11 mouse cellular contexts compared by ENCODE assay signal in the genomic region with DNA sequence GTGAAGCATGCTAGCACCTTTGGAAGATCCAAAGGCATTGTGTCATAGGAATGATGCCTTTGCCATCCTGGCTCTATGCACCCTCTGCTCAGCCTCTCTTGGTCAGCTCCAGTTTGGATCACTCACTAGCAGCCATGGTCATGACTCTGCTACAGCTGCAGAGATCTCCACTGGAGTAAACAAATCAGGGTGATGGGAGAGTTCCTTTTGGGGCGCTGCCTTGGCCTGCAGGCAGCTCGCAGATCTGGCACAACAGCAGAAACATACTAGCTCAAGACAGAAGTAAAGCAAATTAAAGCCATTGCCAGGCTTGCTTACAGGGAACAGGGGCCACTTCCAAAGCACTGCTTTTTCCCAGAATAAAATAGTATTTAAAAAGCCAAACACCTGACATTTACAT.
"Had no signal": no experiment of that assay in that cellular context is flagged by ENCODE, and none has a peak within 500 bp of the region (broad histone marks: within the 10 kb centered on the region; RNA-seq: fewer than 3 reads in every experiment).

No protein-coding gene starts in this region.

- H3K9ac ChIP-seq: kidney, embryonic 15.5 days; limb, embryonic 13.5 days; liver, embryonic 13.5 days had no signal

- H3K9me3 ChIP-seq: kidney, embryonic 15.5 days; limb, embryonic 10.5 days; limb, embryonic 13.5 days; liver, embryonic 13.5 days had no signal

- H3K4me2 ChIP-seq: kidney, embryonic 15.5 days; limb, embryonic 13.5 days; liver, embryonic 13.5 days; midbrain, embryonic 11.5 days had no signal

- H3K4me1 ChIP-seq: limb, embryonic 10.5 days; limb, embryonic 13.5 days; liver, embryonic 13.5 days had no signal

- H3K27me3 ChIP-seq: kidney, embryonic 15.5 days; limb, embryonic 13.5 days; liver, embryonic 13.5 days had no signal

- H3K4me3 ChIP-seq: kidney, embryonic 15.5 days; layer of hippocampus, adult 2 months; limb, embryonic 10.5 days; limb, embryonic 13.5 days; liver, embryonic 13.5 days had no signal

- H3K36me3 ChIP-seq: kidney, embryonic 15.5 days; limb, embryonic 10.5 days; limb, embryonic 13.5 days; liver, embryonic 13.5 days had no signal

- DNase-seq: kidney, adult 8-10 months; layer of hippocampus, adult 9-11 months; liver, embryonic 13.5 days; midbrain, embryonic 14.5 days; thymus, adult 18-20 months; thymus, postnatal 36 days had no signal

- H3K27ac ChIP-seq: kidney, embryonic 15.5 days; layer of hippocampus, adult 2 months; limb, embryonic 10.5 days; limb, embryonic 13.5 days; liver, embryonic 13.5 days had no signal
